Mouse (Mus musculus): ENCODE data around the gene Wdr11.

Gene Wdr11

GRCm38 (mm10) chr7:129591371-129592131, at the start of gene Wdr11:
Gene Wdr11, plus strand, starts transcription at chr7:129591863.
- DNase-seq (ENCODE audit: low spot score) = peak; percentile 80

- DNase-seq (ENCODE audit: low spot score) = no peak
Measured at GRCm38 (mm10) chr7:129567541-129567940, 24.1 kb upstream of the Wdr11 start.

- no peak for DNase-seq (ENCODE audit: low spot score)
Measured at GRCm38 (mm10) chr7:129568338-129568737, 23.3 kb upstream of the Wdr11 start.

GRCm38 (mm10) chr7:129574471-129574870, 17.2 kb upstream of the Wdr11 start:
- DNase-seq (ENCODE audit: low spot score) = no peak

- no peak for DNase-seq (ENCODE audit: low spot score)
Measured at GRCm38 (mm10) chr7:129575110-129575784, 16.4 kb upstream of the Wdr11 start.

GRCm38 (mm10) chr7:129592132-129592745, 576 bp downstream of the Wdr11 start:
- no peak for DNase-seq (ENCODE audit: low spot score)

GRCm38 (mm10) chr7:129597186-129597585, 5.5 kb downstream of the Wdr11 start:
- DNase-seq (ENCODE audit: low spot score) = no peak

GRCm38 (mm10) chr7:129606291-129606690, 14.6 kb downstream of the Wdr11 start:
- DNase-seq (ENCODE audit: low spot score) = no peak

GRCm38 (mm10) chr7:129621141-129621540, 29.5 kb downstream of the Wdr11 start:
- DNase-seq (ENCODE audit: low spot score) = no peak

- no peak for DNase-seq (ENCODE audit: low spot score)
Measured at GRCm38 (mm10) chr7:129630351-129630750, 38.7 kb downstream of the Wdr11 start.

- no peak for DNase-seq (ENCODE audit: low spot score)
Measured at GRCm38 (mm10) chr7:129631453-129631852, 39.8 kb downstream of the Wdr11 start.

GRCm38 (mm10) chr7:129635898-129636640, 44.4 kb downstream of the Wdr11 start:
- no peak for DNase-seq (ENCODE audit: low spot score)

GRCm38 (mm10) chr7:129636992-129637391, 45.3 kb downstream of the Wdr11 start:
- no peak for DNase-seq (ENCODE audit: low spot score)

GRCm38 (mm10) chr7:129637906-129638475, 46.3 kb downstream of the Wdr11 start:
- DNase-seq (ENCODE audit: low spot score) = no peak

GRCm38 (mm10) chr7:129639006-129639405, 47.3 kb downstream of the Wdr11 start:
- no peak for DNase-seq (ENCODE audit: low spot score)

GRCm38 (mm10) chr7:129639833-129640232, 48.2 kb downstream of the Wdr11 start:
- no peak for DNase-seq (ENCODE audit: low spot score)

GRCm38 (mm10) chr7:129643290-129643689, 51.6 kb downstream of the Wdr11 start:
- DNase-seq (ENCODE audit: low spot score) = no peak

- no peak for DNase-seq (ENCODE audit: low spot score)
Measured at GRCm38 (mm10) chr7:129647798-129648197, 56.1 kb downstream of the Wdr11 start.

- peak; percentile 83 for DNase-seq (ENCODE audit: low spot score)
Measured at GRCm38 (mm10) chr7:129648938-129649337, 57.3 kb downstream of the Wdr11 start.

GRCm38 (mm10) chr7:129650717-129651116, 59.1 kb downstream of the Wdr11 start:
- no peak for DNase-seq (ENCODE audit: low spot score)

GRCm38 (mm10) chr7:129651781-129652180, 60.1 kb downstream of the Wdr11 start:
- no peak for DNase-seq (ENCODE audit: low spot score)

- DNase-seq (ENCODE audit: low spot score) = no peak
Measured at GRCm38 (mm10) chr7:129652901-129653460, 61.3 kb downstream of the Wdr11 start.

Measured in ovary, postnatal 36 days (tissue).